Mouse (Mus musculus): ENCODE data around the gene Gm4631.
"Not testable (repeated sequence)": the region's sequence is repeated elsewhere in the genome, so short reads cannot be mapped to it uniquely, and the experiment has no call there.

The Gm4631 gene

DNA sequence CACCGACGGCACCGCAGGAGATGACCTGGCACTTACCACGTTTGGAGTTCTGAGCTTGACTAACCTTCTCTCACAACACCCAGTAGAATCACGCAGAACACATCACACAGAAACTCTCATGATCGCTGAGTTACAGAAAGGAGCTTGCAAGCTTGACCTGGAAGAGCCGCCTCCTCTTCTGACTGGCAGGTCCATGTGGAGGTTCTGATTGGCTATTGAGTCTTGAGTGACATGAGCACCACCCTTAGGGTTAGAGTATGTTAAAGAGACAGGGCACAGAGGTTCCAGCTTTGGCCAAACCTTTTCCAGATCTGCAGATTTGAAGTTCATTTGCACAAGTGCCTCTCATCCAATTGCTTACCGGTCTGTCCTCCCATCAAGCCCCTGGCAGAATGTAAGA is at the start of gene Gm4631:
Gene Gm4631, minus strand, starts transcription at position 101 of the 400 bp plus-strand sequence.
- H3K36me3 ChIP-seq (ENCODE audit: control insufficient read depth, insufficient read depth, low read length, poor library complexity, severe bottlenecking); H3K27me3 ChIP-seq (ENCODE audit: control insufficient read depth, insufficient read depth, low read length, poor library complexity, severe bottlenecking); DNase-seq (ENCODE audit: low read depth, low spot score): not testable (repeated sequence)

GRCm38 (mm10) chr2:175372136-175372535 is 34.1 kb upstream of the Gm4631 start, which contains the start of gene Zfp968:
TSS of gene Zfp968 (plus strand) at chr2:175372436.
- not testable (repeated sequence) for DNase-seq (ENCODE audit: low read depth, low spot score)

DNA sequence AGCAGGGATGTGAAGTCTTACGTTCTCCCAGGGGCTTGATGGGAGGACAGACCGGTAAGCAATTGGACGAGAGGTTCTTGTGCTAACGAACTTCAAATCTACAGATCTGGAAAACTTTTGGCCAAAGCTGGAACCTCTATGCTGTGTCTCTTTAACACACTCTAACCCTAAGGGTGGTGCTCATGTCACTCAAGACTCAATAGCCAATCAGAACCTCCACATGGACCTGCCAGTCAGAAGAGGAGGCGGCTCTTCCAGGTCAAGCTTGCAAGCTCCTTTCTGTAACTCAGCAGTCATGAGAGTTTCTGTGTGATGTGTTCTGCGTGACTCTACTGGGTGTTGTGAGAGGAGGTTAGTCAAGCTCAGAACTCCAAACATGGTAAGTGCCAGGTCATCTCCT is 63.2 kb downstream of the Gm4631 start, which contains the start of gene Gm14440:
Gene Gm14440, plus strand, starts transcription at position 301 of the 400 bp plus-strand sequence.
- not testable (repeated sequence) for H3K27me3 ChIP-seq (ENCODE audit: control insufficient read depth, insufficient read depth, low read length, poor library complexity, severe bottlenecking); DNase-seq (ENCODE audit: low read depth, low spot score); H3K36me3 ChIP-seq (ENCODE audit: control insufficient read depth, insufficient read depth, low read length, poor library complexity, severe bottlenecking)

More at GRCm38 (mm10) chr2:175372136-175372535, 34.1 kb upstream of the Gm4631 start, which contains the start of gene Zfp968:
- not testable (repeated sequence) for H3K36me3 ChIP-seq (ENCODE audit: control insufficient read depth, insufficient read depth, low read length, poor library complexity, severe bottlenecking); H3K27me3 ChIP-seq (ENCODE audit: control insufficient read depth, insufficient read depth, low read length, poor library complexity, severe bottlenecking)

Measured in splenic B cell, adult 2 months (primary cell).